Mouse (Mus musculus): ENCODE measurements around the gene Atp5f1. TPM values are rescaled to one million over a fixed set of nuclear protein-coding genes. Genes with fewer than 3 reads are reported as not detected.

Atp5f1 gene
- polyA plus RNA-seq, 1 experiment from 2014 or later = 352 TPM

DNA sequence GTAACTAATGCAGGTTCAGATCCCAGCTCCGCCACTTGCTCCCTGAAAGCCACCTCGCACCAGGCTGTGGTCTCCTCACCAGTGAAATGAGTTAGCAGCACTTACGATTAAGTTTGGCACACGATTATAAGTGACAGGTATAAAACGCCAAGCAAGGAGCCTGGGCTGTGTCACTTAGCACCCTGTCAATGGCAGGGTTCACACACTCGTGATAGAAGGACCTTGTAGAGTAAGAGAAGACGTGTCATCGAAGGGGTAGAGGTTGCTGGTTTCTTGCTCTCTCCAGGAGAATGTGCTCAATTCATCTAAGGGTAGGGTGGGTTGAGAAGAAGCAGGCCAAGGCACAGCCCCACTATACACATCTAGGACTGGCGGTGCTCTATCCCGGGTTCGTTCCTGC, 61.0 kb downstream of the Atp5f1 start:
- Histone ChIP-seq H3K4me3 (ENCODE audit: low read depth, low read length) (no peak overlapping the region), H3K9ac (replicated peaks; ENCODE audit: low read depth) (no peak overlapping the region), H3K36me3 (ENCODE audit: insufficient read depth, low read length) (no peaks in the 10 kb centered on the region), H3K27me3 (replicated peaks; ENCODE audit: insufficient read depth, low read length) (no peaks in the 10 kb centered on the region), H3K4me1 (ENCODE audit: insufficient read depth, low read depth, low read length) (peaks cover 12% of the 10 kb centered on the region; the same call in 1 of the 2 replicates), H3K9me3 (ENCODE audit: low read length) (no peaks in the 10 kb centered on the region), H3K4me2 (replicated peaks; ENCODE audit: low read depth, low read length) (no peak overlapping the region), H3K27ac (ENCODE audit: low read length) (no peak overlapping the region)
- 85% methylated on average over 11 of the region's 11 CpGs for WGBS
- no peak for ATAC-seq
- TF ChIP-seq EP300 (IDR thresholded peaks at IDR 0.05) = no peak
- no peak for TF ChIP-seq CTCF (IDR thresholded peaks at IDR 0.05)
- no peak for DNase-seq (ENCODE audit: low spot score)

DNA sequence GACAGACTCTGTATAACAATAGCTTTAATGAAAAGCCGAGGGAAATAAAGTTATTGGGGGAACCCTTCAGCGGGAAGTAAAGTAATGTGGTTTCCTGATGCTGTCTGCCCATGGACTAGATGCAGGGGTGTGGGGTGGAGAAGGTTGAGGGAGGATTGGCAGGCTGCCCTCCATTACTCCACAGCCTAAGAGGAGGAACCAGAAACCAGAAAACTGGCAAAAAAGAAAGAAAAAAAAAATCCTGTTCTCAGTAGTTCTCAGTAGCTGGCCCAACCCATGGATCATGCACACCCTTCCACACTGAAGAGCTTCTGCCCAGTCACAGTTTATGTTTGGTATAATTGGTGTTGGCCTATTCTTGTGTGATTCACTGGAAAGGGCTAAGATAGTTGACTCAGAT, 61.6 kb downstream of the Atp5f1 start:
- no peaks in the 10 kb centered on the region for H3K27me3 ChIP-seq (replicated peaks; ENCODE audit: insufficient read depth, low read length)
- 65% methylated on average over 2 of the region's 2 CpGs for WGBS
- no peak overlapping the region for H3K4me2 ChIP-seq (replicated peaks; ENCODE audit: low read depth, low read length)
- H3K27ac ChIP-seq (ENCODE audit: low read length) = no peak overlapping the region
- TF ChIP-seq EP300 (IDR thresholded peaks at IDR 0.05) (no peak), CTCF (IDR thresholded peaks at IDR 0.05) (no peak)
- H3K9me3 ChIP-seq (ENCODE audit: low read length) = no peaks in the 10 kb centered on the region
- H3K4me1 ChIP-seq (ENCODE audit: insufficient read depth, low read depth, low read length) = peaks cover 13% of the 10 kb centered on the region; the same call in 1 of the 2 replicates
- H3K9ac ChIP-seq (replicated peaks; ENCODE audit: low read depth) = no peak overlapping the region
- H3K36me3 ChIP-seq (ENCODE audit: insufficient read depth, low read length) = no peaks in the 10 kb centered on the region
- H3K4me3 ChIP-seq (ENCODE audit: low read depth, low read length) = no peak overlapping the region
- ATAC-seq = no peak
- DNase-seq (ENCODE audit: low spot score) = peak; percentile 58

DNA sequence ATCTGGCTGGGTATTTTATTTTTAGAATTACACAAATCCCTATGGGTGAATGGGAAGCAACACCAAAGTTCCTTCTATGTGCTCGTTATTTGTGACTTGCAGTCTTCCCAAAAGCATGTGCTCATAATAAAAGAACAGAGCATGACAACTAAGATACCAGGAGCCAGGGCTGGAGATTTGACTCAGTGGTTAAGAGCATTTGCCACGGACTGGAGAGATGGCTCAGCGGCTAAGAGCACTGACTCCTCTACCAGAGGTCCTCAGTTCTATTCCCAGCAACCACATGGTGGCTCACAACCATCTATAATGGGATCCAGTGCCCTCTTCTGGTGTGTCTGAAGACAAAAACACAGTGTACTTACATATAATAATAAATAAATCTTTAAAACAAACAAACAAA, 63.1 kb downstream of the Atp5f1 start:
- Histone ChIP-seq H3K4me3 (ENCODE audit: low read depth, low read length) (no peak overlapping the region), H3K27ac (ENCODE audit: low read length) (no peak overlapping the region), H3K27me3 (replicated peaks; ENCODE audit: insufficient read depth, low read length) (no peaks in the 10 kb centered on the region), H3K9ac (replicated peaks; ENCODE audit: low read depth) (no peak overlapping the region), H3K4me1 (ENCODE audit: insufficient read depth, low read depth, low read length) (peaks cover 16% of the 10 kb centered on the region; the same call in 1 of the 2 replicates), H3K36me3 (ENCODE audit: insufficient read depth, low read length) (no peaks in the 10 kb centered on the region), H3K4me2 (replicated peaks; ENCODE audit: low read depth, low read length) (no peak overlapping the region), H3K9me3 (ENCODE audit: low read length) (no peaks in the 10 kb centered on the region)
- TF ChIP-seq EP300 (IDR thresholded peaks at IDR 0.05) (no peak), CTCF (IDR thresholded peaks at IDR 0.05) (no peak)
- ATAC-seq (no peak), DNase-seq (ENCODE audit: low spot score) (no peak)
- 82% methylated on average over 3 of the region's 3 CpGs for WGBS

DNA sequence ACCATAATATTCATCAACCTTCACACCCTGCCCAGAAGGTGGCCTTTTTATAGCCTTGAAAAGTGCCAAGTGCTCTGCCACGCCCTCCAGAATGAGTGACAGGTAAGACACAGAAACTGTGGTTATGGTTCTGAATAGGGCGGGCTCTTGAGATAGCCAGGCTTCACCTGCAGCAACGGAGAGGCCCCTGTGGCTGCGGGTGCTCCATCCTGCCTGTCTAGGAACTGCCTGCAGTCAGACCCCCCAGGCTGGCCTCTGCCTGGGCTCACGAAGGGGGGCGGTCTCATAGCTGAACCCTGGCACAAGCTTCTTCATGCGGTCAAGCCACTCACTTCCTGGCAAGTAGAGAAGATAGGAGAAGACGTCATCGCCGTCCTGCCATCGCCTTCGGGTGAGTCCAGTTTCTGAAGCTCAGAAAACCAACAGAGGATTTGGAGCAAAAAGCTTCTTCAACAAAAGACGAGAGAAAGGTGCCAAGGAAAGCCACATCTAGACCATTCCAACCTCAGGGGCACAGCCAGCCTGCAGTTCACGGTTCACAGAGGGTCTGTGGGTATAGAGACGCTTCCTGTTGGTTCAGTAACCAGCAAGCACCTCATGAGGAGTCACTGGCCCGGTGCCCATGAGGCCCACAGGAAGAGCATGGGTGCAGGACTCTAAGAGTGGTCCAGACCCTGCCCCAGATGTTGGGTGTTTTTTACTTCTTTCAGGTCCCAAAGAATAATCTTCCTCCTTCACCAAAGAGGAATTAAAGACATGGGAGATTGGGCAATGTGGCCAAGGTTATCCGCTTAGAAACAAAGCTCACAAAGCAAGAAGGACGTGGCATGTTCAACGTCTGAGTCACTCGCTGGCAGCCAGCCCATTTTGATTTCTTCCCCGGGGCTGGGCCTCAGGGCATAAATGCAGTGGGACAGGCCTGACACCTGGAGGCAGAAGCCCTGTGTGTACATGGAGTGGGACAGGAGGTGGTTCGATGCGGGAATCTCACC, 65.0 kb downstream of the Atp5f1 start:
- peaks cover 16% of the 10 kb centered on the region; the same call in 1 of the 2 replicates for H3K4me1 ChIP-seq (ENCODE audit: insufficient read depth, low read depth, low read length)
- ATAC-seq (peak; percentile 87), DNase-seq (ENCODE audit: low spot score) (peak; percentile 94)
- TF ChIP-seq CTCF (IDR thresholded peaks at IDR 0.05) = peak; percentile 95
- peak; percentile 79 for TF ChIP-seq EP300 (IDR thresholded peaks at IDR 0.05)
- H3K27me3 ChIP-seq (replicated peaks; ENCODE audit: insufficient read depth, low read length) = no peaks in the 10 kb centered on the region
- no peaks in the 10 kb centered on the region for H3K36me3 ChIP-seq (ENCODE audit: insufficient read depth, low read length)
- H3K4me3 ChIP-seq (ENCODE audit: low read depth, low read length) = no peak overlapping the region
- peak overlapping the region; percentile 19; the same call in 1 of the 2 replicates for H3K4me2 ChIP-seq (replicated peaks; ENCODE audit: low read depth, low read length)
- H3K9me3 ChIP-seq (ENCODE audit: low read length) = no peaks in the 10 kb centered on the region
- peak overlapping the region; percentile 74 for H3K27ac ChIP-seq (ENCODE audit: low read length)
- H3K9ac ChIP-seq (replicated peaks; ENCODE audit: low read depth) = no peak overlapping the region
- 41% methylated on average over 23 of the region's 23 CpGs for WGBS

- TF ChIP-seq CTCF (IDR thresholded peaks at IDR 0.05) (no peak), EP300 (IDR thresholded peaks at IDR 0.05) (peak; percentile 34; the same call in 1 of the 2 replicates)
- Histone ChIP-seq H3K27ac (ENCODE audit: low read length) (peak overlapping the region; percentile 74; the same call in 1 of the 2 replicates), H3K27me3 (replicated peaks; ENCODE audit: insufficient read depth, low read length) (no peaks in the 10 kb centered on the region), H3K36me3 (ENCODE audit: insufficient read depth, low read length) (no peaks in the 10 kb centered on the region), H3K4me1 (ENCODE audit: insufficient read depth, low read depth, low read length) (peaks cover 16% of the 10 kb centered on the region; the same call in 1 of the 2 replicates), H3K4me3 (ENCODE audit: low read depth, low read length) (no peak overlapping the region), H3K9ac (replicated peaks; ENCODE audit: low read depth) (no peak overlapping the region), H3K4me2 (replicated peaks; ENCODE audit: low read depth, low read length) (no peak overlapping the region), H3K9me3 (ENCODE audit: low read length) (no peaks in the 10 kb centered on the region)
- ATAC-seq = peak; percentile 27
- WGBS = 42% methylated on average over 6 of the region's 6 CpGs
- peak; percentile 47 for DNase-seq (ENCODE audit: low spot score)
Observed at GRCm38 (mm10) chr3:105893941-105894391, 65.9 kb downstream of the Atp5f1 start.

Other genes starting within 250 kb of the Atp5f1 start
- gene Rap1a, start 158.8 kb downstream of the Atp5f1 start, polyA plus RNA-seq (2015; fragmentation: Nextera tagmentation; extraction: Ambion mirVana) = 166 and 190 TPM in 2 replicates
- 0.82 and 0.89 TPM in 2 replicates for gene Adora3, start 89.2 kb downstream of the Atp5f1 start, polyA plus RNA-seq (2015; fragmentation: Nextera tagmentation; extraction: Ambion mirVana)
- 1.5 and 1.6 TPM in 2 replicates for gene Tmigd3, start 89.2 kb downstream of the Atp5f1 start, polyA plus RNA-seq (2015; fragmentation: Nextera tagmentation; extraction: Ambion mirVana)
- 1.2 and 1.9 TPM in 2 replicates for gene I830077J02Rik, start 27.4 kb downstream of the Atp5f1 start, polyA plus RNA-seq (2015; fragmentation: Nextera tagmentation; extraction: Ambion mirVana)
- gene Wdr77, start 730 bp downstream of the Atp5f1 start, polyA plus RNA-seq (2015; fragmentation: Nextera tagmentation; extraction: Ambion mirVana) = 45.9 and 50.0 TPM in 2 replicates
- gene Ovgp1, start 13.6 kb upstream of the Atp5f1 start, polyA plus RNA-seq (2015; fragmentation: Nextera tagmentation; extraction: Ambion mirVana) = 0.95 and 1.0 TPM in 2 replicates
- gene Pifo, start 54.5 kb upstream of the Atp5f1 start, polyA plus RNA-seq (2015; fragmentation: Nextera tagmentation; extraction: Ambion mirVana) = 18.5 and 23.0 TPM in 2 replicates
- 0.20 and 0.30 TPM in 2 replicates for gene Chil5, start 72.7 kb upstream of the Atp5f1 start, polyA plus RNA-seq (2015; fragmentation: Nextera tagmentation; extraction: Ambion mirVana)
- 47.1 and 69.6 TPM in 2 replicates for gene Chia1, start 153.1 kb upstream of the Atp5f1 start, polyA plus RNA-seq (2015; fragmentation: Nextera tagmentation; extraction: Ambion mirVana)
- 19.2 and 19.4 TPM in 2 replicates for gene Chil3, start 207.5 kb upstream of the Atp5f1 start, polyA plus RNA-seq (2015; fragmentation: Nextera tagmentation; extraction: Ambion mirVana)

Measured in lung, postnatal 0 days (tissue).